Mouse (Mus musculus) ZHBTc4 (cell line): Measurements from ENCODE around the gene Kmt2d.
A peak's percentile ranks its signal among the peaks of the same experiment; 100 is the strongest.

Source experiments
- DNase-seq: peaks from one replicate; pipeline ENCODE4 v3.0.0-alpha.2; 2011; ENCODE audit warnings: low read depth, low spot score

Gene Kmt2d

GRCm38 (mm10) chr15:98887526-98887925 is 16.5 kb upstream of the Kmt2d start:
- DNase-seq: no peak

- DNase-seq: no peak
These were observed 15.8 kb upstream of the Kmt2d start for GRCm38 (mm10) chr15:98886667-98887387.

- DNase-seq: no peak
These were observed 13.1 kb upstream of the Kmt2d start for GRCm38 (mm10) chr15:98884106-98884505.

- no peak for DNase-seq
These were observed 12.7 kb upstream of the Kmt2d start for GRCm38 (mm10) chr15:98883661-98884060.

- DNase-seq: no peak
These were observed 10.6 kb upstream of the Kmt2d start for GRCm38 (mm10) chr15:98881656-98882008.

- peak; percentile 99 for DNase-seq
These were observed 10.1 kb upstream of the Kmt2d start for GRCm38 (mm10) chr15:98880978-98881655.

GRCm38 (mm10) chr15:98877331-98877730 is 6.3 kb upstream of the Kmt2d start:
- peak; percentile 81 for DNase-seq

- DNase-seq: peak; percentile 97
These were observed 1.2 kb upstream of the Kmt2d start for GRCm38 (mm10) chr15:98871916-98872888.

GRCm38 (mm10) chr15:98870179-98871069 is 580 bp downstream of the Kmt2d start:
- DNase-seq: no peak

- no peak for DNase-seq
These were observed 1.4 kb downstream of the Kmt2d start for GRCm38 (mm10) chr15:98869342-98870178.

GRCm38 (mm10) chr15:98868346-98869063 is 2.5 kb downstream of the Kmt2d start:
- no peak for DNase-seq

GRCm38 (mm10) chr15:98867321-98867720 is 3.7 kb downstream of the Kmt2d start:
- peak; percentile 67 for DNase-seq

GRCm38 (mm10) chr15:98866501-98866900 is 4.5 kb downstream of the Kmt2d start:
- DNase-seq: no peak

GRCm38 (mm10) chr15:98865771-98866170 is 5.2 kb downstream of the Kmt2d start:
- DNase-seq: no peak

GRCm38 (mm10) chr15:98864951-98865350 is 6.1 kb downstream of the Kmt2d start:
- DNase-seq: no peak

- DNase-seq: no peak
These were observed 7.5 kb downstream of the Kmt2d start for GRCm38 (mm10) chr15:98863451-98863958.

- no peak for DNase-seq
These were observed 9.1 kb downstream of the Kmt2d start for GRCm38 (mm10) chr15:98861701-98862410.

- DNase-seq: no peak
These were observed 10.1 kb downstream of the Kmt2d start for GRCm38 (mm10) chr15:98860921-98861320.
